Mouse (Mus musculus) adrenal gland, adult 8-10 months (tissue): ENCODE measurements around the gene Exoc4. TPM values are rescaled to one million over a fixed set of nuclear protein-coding genes. Genes with fewer than 3 reads are reported as not detected.

ENCODE experiments used
- DNase-seq: peaks from one replicate; pipeline ENCODE4 v3.0.0; 2022
- total RNA-seq, 4 experiments: library from RNA; stranded (reverse); gene quantifications; 2 replicates each; pipeline ENCODE4 v1.2.4; 2022

Exoc4 gene
- total RNA-seq, 4 experiments from 2014 or later = 53.2 to 76.5 (median 58.9) TPM

DNA sequence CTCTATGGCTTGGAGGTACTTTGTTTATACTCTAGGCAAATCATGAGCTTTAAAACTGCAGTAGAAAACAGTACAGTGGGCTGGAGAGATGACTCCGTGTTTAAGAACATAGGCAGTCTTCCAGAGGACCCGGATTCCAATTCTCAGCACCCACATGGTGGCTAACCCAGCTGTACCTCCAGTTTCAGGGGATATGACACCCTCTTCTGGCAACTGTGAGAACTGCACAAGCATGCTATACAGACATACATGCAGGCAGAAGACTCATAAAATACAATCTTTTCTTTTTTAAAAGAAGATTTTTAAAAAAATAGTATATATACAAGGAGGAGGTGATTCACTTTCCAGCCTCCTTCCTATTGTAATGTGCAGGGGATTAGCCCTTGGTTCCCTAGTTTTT, 701.2 kb downstream of the Exoc4 start:
- DNase-seq = no peak

DNA sequence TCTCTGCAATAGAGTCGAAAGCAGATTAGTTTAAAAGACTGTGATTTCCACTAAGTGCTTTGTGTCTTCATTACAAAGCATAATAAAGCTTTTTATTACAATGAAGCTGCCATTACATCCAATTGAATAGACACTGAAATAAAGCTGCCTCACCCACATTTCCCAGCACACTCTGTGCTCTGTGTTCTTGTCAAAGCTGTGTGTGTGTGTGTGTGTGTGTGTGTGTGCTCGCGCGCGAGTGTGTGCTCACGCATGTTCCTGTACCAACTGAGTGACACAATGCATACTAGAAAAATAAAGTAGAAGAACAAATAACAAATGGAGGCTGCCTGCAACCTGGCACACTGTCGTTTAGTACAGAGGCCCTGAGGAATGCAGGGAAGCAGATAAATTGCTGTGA, 706.6 kb downstream of the Exoc4 start:
- DNase-seq = no peak

- DNase-seq = no peak
Observed at GRCm38 (mm10) chr6:33958281-33958680, 709.4 kb downstream of the Exoc4 start.

GRCm38 (mm10) chr6:33960766-33961165, 711.9 kb downstream of the Exoc4 start:
- DNase-seq = no peak

- no peak for DNase-seq
Observed at GRCm38 (mm10) chr6:33963092-33963491, 714.2 kb downstream of the Exoc4 start.

GRCm38 (mm10) chr6:33965571-33965970, 716.7 kb downstream of the Exoc4 start:
- DNase-seq = no peak

GRCm38 (mm10) chr6:33968746-33969145, 719.9 kb downstream of the Exoc4 start:
- DNase-seq = no peak

DNA sequence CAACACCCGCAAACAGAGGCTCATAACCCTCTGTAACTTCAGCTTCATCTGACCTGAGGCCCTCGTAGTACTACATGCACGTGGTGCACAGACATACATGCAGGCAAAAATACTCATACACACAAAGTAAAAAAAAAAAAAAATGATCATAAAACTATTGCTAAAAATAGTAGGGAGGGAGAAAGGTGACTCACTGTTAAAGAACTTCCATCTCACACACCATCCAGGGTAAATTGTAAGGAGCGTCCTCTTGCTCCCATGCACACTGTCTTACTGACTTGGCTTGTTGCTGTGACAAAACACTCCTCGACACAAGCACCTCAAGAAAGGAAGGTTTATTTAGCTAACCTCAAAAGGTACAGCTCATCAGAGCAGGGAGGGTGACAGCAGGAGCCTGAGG, 723.9 kb downstream of the Exoc4 start:
- no peak for DNase-seq

- no peak for DNase-seq
Observed at GRCm38 (mm10) chr6:33976576-33976975, 727.7 kb downstream of the Exoc4 start.

GRCm38 (mm10) chr6:33977448-33977847, 728.6 kb downstream of the Exoc4 start:
- no peak for DNase-seq

- DNase-seq = no peak
Observed at GRCm38 (mm10) chr6:33977880-33978279, 729.0 kb downstream of the Exoc4 start.

GRCm38 (mm10) chr6:33982709-33983108, 733.8 kb downstream of the Exoc4 start:
- no peak for DNase-seq

DNA sequence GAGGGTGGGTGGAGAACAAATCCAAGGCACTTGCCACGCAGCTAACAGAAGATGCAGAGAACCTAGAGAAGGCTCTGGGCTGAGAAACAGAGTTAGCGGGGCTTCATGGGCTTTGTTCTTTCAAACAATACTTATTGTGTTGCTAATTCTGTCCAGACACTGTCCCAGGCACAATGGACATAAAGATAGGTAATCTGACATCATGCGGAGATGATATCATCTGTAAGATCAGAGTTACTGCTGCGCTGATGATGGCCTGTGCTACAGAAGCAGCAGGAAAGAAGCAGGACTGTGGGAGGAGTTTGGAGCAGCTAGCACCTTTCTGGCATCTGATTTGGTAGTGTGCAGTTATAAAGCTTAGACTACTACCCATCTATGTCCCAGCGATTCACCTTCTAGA, 738.2 kb downstream of the Exoc4 start:
- no peak for DNase-seq

GRCm38 (mm10) chr6:33992213-33993034, 743.5 kb downstream of the Exoc4 start:
- no peak for DNase-seq

DNA sequence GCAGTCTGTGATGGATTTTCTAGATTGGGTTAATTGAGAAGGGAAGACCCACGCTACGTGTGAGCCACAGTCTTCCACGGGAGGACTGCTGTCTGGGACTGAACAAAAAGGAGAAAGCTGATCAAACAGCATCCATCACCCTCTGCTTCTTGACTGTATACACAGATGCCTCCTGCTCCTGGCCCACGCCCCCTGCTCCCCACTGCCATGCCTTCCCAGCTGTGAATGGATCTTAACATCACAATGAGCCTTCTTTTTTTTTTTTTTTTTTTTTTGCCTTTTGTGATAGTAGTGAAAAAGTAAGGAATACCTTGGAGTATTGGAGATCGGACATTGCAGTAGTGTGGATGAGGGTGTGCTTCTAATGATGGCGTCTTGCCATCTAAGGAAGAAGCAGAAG, 745.0 kb downstream of the Exoc4 start:
- DNase-seq = no peak

DNA sequence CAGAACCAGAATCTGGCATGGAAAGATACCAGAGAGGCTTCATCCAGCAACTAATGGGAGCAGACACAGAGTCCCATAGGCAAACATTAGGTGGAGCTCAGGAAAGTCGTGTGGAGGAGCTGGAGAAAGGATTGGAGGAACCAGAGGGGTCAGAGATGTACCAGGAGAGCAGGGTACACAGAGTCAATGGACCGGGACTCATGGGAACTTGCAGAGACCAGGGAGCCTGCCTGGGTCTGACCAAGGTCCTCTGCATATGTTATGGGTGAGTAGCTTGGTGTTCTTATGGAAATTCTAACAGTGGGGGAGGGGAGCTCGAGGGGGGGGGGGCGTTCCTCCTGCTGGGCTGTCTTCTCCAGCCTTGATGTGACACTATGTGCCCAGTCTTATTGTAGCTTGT, 749.7 kb downstream of the Exoc4 start:
- DNase-seq = no peak

DNA sequence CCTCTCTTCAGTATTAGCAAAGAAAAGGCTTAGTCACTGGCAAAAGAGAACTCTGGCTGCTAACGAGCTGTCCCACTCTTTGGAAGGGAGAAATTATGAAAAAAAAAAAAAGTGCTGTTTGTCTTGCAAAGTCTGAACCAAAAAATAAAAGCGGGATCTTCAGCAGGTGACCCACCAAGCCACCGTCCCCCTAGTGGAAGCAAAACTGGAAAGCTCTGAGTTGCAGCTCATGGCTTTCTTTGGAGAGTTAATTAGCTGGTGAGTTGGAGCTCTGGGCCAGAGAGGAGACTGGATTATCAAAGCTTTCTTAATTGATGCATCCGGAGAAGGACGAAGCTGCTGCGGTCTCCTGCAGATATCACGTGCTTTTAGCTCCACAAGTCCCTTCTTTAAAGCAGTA, 750.6 kb downstream of the Exoc4 start:
- DNase-seq = no peak

- no peak for DNase-seq
Observed at GRCm38 (mm10) chr6:34000644-34001043, 751.8 kb downstream of the Exoc4 start.

DNA sequence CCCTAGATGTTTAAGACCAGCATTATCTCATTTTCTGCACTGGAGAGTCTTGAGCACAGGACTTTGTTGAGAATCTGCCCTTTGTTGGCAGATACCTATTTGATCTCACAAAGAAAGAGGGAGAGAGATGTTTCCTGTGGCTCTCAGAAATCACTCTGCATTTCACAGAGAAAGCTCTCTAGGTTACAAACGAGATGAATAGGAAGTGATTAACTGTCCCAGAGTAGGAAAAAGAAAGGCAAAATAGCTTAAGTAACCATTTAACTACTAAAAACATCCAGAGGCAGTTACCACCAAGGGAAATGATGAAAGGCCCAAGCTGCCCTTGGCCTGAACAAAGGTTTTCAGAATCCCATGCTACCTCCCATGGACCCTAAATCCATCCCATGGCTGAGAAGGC, 754.1 kb downstream of the Exoc4 start:
- no peak for DNase-seq

DNA sequence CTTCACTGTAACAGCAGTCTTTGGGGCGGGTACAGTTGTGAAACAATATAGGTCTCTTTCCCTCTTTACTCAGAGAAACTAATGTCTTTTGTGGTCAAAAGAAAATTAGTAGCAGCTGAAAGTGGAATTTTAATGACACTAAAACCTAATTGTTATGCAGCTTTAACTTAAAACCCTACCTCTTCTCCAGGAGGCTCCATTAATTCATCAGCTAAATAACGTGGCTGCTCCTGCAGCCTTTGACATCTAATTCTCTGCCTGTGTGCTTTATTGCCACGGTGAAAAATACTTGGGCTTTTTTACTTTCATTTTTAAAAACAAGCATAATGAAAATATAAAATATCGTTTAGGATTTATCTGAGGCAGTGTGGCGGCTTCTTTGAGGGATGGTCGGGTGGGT, 764.6 kb downstream of the Exoc4 start:
- no peak for DNase-seq
